Mouse (Mus musculus): ENCODE data around the gene Olfr1224-ps1.
"Not testable (repeated sequence)": the region's sequence is repeated elsewhere in the genome, so short reads cannot be mapped to it uniquely, and the experiment has no call there.

Gene Olfr1224-ps1

GRCm38 (mm10) chr2:89163991-89164390 is at the start of gene Olfr1224-ps1:
Gene Olfr1224-ps1, minus strand, starts transcription at chr2:89164091.
- DNase-seq = not testable (repeated sequence)

DNA sequence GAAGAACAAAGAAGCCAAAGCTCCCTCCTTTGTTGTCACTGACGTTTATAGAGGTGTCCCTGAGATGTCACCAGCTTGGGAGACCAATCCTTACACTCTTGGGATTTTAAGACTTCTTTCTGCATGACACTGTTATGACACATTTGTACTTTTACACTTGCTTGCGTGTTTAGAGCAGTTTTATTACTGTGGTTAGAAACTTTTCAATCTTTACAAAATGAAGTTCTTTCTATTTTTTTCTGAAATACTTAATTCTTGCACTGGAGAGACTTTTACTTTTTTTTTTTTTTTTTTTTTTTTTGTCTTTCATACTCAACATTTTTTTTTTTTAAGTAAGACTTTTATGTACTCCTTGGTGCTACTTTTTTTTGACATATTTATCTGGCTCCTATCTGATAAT is 36.1 kb upstream of the Olfr1224-ps1 start, which contains the start of gene Olfr1226:
Gene Olfr1226, minus strand, starts transcription at position 101 of the 400 bp plus-strand sequence.
- DNase-seq = no peak

- no peak for DNase-seq
Observed at GRCm38 (mm10) chr2:89196325-89196982, 32.6 kb upstream of the Olfr1224-ps1 start.

GRCm38 (mm10) chr2:89174569-89174968 is 10.7 kb upstream of the Olfr1224-ps1 start, which contains the start of gene Olfr1225:
Gene Olfr1225, minus strand, starts transcription at chr2:89174669.
- DNase-seq = no peak

DNA sequence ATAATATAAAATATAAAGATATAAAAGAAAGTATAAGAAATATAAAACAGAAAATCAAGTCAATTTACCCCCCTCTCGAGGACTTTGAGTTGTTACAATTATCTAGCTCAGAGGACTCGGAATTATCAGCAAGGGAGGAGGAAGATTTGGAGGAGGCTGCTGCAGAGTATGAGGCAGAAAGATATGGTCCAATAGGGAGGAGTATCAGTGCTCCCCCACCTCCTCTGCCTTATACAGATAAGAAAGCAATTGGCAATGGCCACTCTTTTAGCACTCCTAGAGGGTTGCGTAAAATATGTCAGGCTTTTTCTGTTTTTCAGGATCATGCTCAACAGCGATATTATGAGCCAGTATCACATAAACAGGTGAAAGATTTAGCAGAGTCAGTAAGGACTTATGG is 820 bp upstream of the Olfr1224-ps1 start:
- DNase-seq = not testable (repeated sequence)

- DNase-seq = no peak
Observed at GRCm38 (mm10) chr2:89151460-89151859, 12.4 kb downstream of the Olfr1224-ps1 start, which contains the start of gene Olfr1223. Gene Olfr1223, minus strand, starts transcription at chr2:89151560.

DNA sequence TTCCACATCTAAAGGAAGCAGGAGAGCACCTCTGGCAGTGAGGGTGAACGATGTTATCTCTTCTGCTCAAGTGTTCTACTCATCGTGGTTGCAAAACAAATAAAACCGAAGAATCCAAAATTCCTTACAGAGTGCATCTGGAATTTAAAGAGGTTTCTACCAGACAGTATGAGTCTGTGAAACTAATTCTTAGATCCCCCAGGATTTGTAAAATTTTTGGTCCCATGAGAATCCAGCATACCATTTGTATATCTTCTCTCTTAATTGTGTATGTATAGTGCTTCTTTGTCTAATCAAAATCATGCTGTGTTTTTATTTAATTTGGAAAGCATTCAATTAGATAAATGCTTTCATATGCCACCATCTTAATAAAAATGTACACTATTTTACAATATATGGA is 30.9 kb downstream of the Olfr1224-ps1 start, which contains the start of gene Olfr1222:
Gene Olfr1222, minus strand, starts transcription at position 101 of the 400 bp plus-strand sequence.
- no peak for DNase-seq

- no peak for DNase-seq
Observed at GRCm38 (mm10) chr2:89117183-89117582, 46.7 kb downstream of the Olfr1224-ps1 start, which contains the start of gene Olfr1221. Gene Olfr1221, minus strand, starts transcription at chr2:89117283.

GRCm38 (mm10) chr2:89106735-89107134 is 57.2 kb downstream of the Olfr1224-ps1 start, which contains the start of gene Olfr1220:
Gene Olfr1220, minus strand, starts transcription at chr2:89106835.
- DNase-seq = no peak

- DNase-seq = no peak
Observed at GRCm38 (mm10) chr2:89105651-89106050, 58.2 kb downstream of the Olfr1224-ps1 start.

All from kidney, adult 8-10 months (tissue).